In the genomic region with DNA sequence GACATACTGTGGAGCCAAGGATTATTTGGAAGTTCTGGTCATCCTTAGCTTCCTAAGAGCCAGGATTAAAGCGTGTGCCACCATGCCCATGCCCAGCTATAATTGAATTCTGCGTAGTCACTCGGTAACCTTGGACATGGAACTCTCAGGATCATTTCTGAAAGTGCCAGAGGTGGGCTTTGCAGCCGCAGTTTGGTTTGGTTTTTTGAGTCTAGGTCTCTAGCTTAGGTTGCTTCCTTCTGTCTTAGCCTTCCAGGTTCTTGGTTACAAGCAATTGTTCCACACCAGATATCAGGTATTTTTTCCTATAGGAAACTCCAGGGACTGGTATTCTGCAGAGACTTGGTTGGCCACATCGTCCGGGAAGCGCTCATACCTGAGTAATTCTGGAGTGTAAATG, we compare ENCODE assay signal across 32 mouse cellular contexts. TPM values are rescaled to one million over a fixed set of nuclear protein-coding genes. Genes with fewer than 3 reads are reported as not detected.
"Had no signal": no experiment of that assay in that cellular context is flagged by ENCODE, and none has a peak within 500 bp of the region (broad histone marks: within the 10 kb centered on the region; RNA-seq: fewer than 3 reads in every experiment).

No protein-coding gene starts in this region.

- ATAC-seq: liver, embryonic 12.5 days; liver, postnatal 0 days; lung, postnatal 0 days; midbrain, embryonic 15.5 days; midbrain, embryonic 16.5 days had no signal

- H3K9me3 ChIP-seq: limb, embryonic 10.5 days; limb, embryonic 12.5 days; limb, embryonic 13.5 days; limb, embryonic 15.5 days; liver, embryonic 12.5 days; liver, embryonic 13.5 days; liver, embryonic 15.5 days; lung, embryonic 15.5 days; megakaryocyte, embryonic 14.5 days; midbrain, embryonic 10.5 days; midbrain, embryonic 12.5 days; midbrain, embryonic 15.5 days; neural tube, embryonic 12.5 days had no signal

- H3K4me1 ChIP-seq: limb, embryonic 10.5 days; limb, embryonic 12.5 days; limb, embryonic 13.5 days; limb, embryonic 15.5 days; liver, embryonic 12.5 days; liver, embryonic 13.5 days; liver, embryonic 15.5 days; lung, embryonic 15.5 days; midbrain, embryonic 10.5 days; midbrain, embryonic 12.5 days; midbrain, embryonic 15.5 days; neural tube, embryonic 12.5 days had no signal

- H3K27me3 ChIP-seq: limb, embryonic 12.5 days; limb, embryonic 13.5 days; limb, embryonic 15.5 days; liver, embryonic 12.5 days; liver, embryonic 13.5 days; liver, embryonic 15.5 days; lung, embryonic 15.5 days; megakaryocyte, embryonic 14.5 days; midbrain, embryonic 12.5 days; midbrain, embryonic 15.5 days; neural tube, embryonic 12.5 days had no signal

- H3K27ac ChIP-seq: left cerebral cortex, adult 2 months; limb, embryonic 10.5 days; limb, embryonic 12.5 days; limb, embryonic 13.5 days; limb, embryonic 15.5 days; liver, embryonic 12.5 days; liver, embryonic 13.5 days; liver, embryonic 14.5 days; liver, embryonic 15.5 days; lung, embryonic 15.5 days; macrophage; midbrain, embryonic 10.5 days; midbrain, embryonic 12.5 days; midbrain, embryonic 15.5 days; neural tube, embryonic 12.5 days had no signal

- H3K9ac ChIP-seq: limb, embryonic 12.5 days; limb, embryonic 13.5 days; limb, embryonic 15.5 days; liver, embryonic 12.5 days; liver, embryonic 13.5 days; liver, embryonic 14.5 days; liver, embryonic 15.5 days; liver, postnatal 0 days; lung, embryonic 14.5 days; lung, embryonic 15.5 days; midbrain, embryonic 12.5 days; midbrain, embryonic 15.5 days; neural tube, embryonic 12.5 days had no signal

- H3K4me2 ChIP-seq: limb, embryonic 12.5 days; limb, embryonic 13.5 days; limb, embryonic 15.5 days; liver, embryonic 11.5 days; liver, embryonic 12.5 days; liver, embryonic 13.5 days; liver, embryonic 15.5 days; lung, embryonic 14.5 days; lung, embryonic 15.5 days; midbrain, embryonic 12.5 days; midbrain, embryonic 15.5 days; neural tube, embryonic 12.5 days had no signal

- H3K4me3 ChIP-seq: left cerebral cortex, adult 2 months; limb, embryonic 10.5 days; limb, embryonic 12.5 days; limb, embryonic 13.5 days; limb, embryonic 15.5 days; liver, embryonic 12.5 days; liver, embryonic 13.5 days; liver, embryonic 15.5 days; lung, embryonic 15.5 days; megakaryocyte, embryonic 14.5 days; midbrain, embryonic 10.5 days; midbrain, embryonic 12.5 days; midbrain, embryonic 15.5 days; myocyte; neural tube, embryonic 12.5 days had no signal

- DNase-seq: left cerebral cortex, postnatal 4 days; liver; liver, embryonic 13.5 days; liver, postnatal 0 days; lung, adult 18-20 months; lung, adult 2 months; lung, embryonic 14.5 days; lung, postnatal 10 days; lung, postnatal 14 days; lung, postnatal 36 days; lung, postnatal 4 days; midbrain, embryonic 14.5 days had no signal

RNA-seq across cellular contexts. Expression of a gene that starts 43.9 kb away (rescaled TPM):
- total RNA-seq: megakaryocyte-erythroid progenitor cell, adult 5-6 weeks had no signal
